Mouse (Mus musculus): ENCODE data around the gene Gdf2.

Gdf2 gene

DNA sequence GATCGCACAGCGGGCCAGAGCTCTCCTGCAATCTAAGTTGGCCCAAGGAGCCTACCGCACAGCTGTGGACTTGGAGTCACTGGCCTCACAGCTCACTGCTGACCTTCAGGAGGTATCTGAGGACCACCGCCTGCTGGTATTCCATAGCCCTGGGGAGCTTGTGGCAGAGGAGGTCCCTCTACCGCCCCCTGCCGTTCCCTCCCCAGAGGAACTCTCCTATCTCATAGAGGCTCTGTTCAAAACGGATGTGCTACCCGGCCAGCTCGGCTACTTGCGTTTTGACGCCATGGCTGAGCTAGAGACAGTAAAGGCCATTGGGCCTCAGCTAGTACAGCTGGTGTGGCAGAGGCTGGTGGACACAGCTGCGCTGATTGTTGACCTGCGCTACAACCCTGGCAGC lies 15.2 kb downstream of the Gdf2 start:
- no peak for DNase-seq (ENCODE audit: low read depth, low spot score)

DNA sequence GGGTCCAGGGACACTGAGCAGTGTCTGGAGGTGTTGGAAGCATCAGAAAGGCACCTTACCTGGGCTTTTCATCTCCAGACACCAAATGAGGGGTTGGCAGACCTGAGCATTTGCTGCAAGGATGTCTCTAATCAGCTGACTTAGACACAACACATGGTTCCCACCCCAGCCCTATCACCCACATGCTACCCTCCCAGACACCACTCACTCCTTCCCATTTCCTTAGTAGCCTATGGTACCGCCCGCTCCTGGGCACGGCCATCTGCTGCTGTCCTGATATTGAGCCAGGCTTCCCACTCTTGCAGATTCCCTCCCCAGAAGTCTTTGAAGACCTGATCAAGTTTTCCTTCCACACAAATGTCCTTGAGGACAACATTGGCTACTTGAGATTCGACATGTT lies 17.3 kb downstream of the Gdf2 start:
- DNase-seq (ENCODE audit: low read depth, low spot score) = no peak

GRCm38 (mm10) chr14:33958841-33959240 lies 18.0 kb downstream of the Gdf2 start:
- DNase-seq (ENCODE audit: low read depth, low spot score) = no peak

GRCm38 (mm10) chr14:33959341-33959740 lies 18.5 kb downstream of the Gdf2 start:
- peak; percentile 9 for DNase-seq (ENCODE audit: low read depth, low spot score)

DNA sequence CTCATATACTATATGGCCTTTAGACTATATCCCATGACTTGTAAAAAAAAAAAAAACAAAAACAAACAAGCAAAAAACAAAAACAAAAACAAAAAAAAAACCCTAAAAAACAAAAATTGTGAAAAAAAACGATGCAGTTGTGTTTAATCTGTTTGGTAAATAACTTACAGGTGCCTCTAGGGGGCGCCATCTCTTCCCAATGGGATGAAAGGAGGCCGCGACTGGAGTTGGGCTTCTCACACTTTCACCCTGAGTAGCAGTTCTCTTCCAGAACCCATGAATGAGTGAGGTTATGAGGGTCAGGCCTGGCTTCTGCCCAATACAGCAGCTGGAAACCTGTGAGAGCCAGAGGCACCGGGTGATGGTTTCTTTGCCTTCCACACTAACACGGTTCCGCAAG lies 24.8 kb downstream of the Gdf2 start:
- DNase-seq (ENCODE audit: low read depth, low spot score) = no peak

DNA sequence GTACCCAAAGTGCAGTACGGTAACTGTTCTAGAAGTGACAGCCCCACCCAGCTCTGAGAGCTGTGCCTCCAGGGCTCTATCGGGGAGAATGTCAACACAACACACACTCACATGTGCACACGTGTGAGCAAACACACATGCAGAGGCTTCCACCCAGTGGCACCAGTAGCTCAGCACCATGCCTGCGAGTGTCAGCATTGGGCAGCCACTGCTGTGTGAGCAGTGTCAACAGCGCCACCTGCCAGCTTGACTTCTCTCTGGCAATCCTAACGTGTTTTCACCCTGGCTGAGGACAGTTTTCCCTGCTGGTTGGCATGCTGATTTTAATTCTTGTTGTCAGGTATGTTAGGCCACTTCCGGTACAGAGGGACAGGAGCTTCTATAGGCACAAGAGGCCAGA lies 31.8 kb downstream of the Gdf2 start:
- DNase-seq (ENCODE audit: low read depth, low spot score) = no peak

- no peak for DNase-seq (ENCODE audit: low read depth, low spot score)
These were observed 33.9 kb downstream of the Gdf2 start for GRCm38 (mm10) chr14:33974752-33975151.

- DNase-seq (ENCODE audit: low read depth, low spot score) = no peak
These were observed 36.9 kb downstream of the Gdf2 start for GRCm38 (mm10) chr14:33977748-33978147.

- DNase-seq (ENCODE audit: low read depth, low spot score) = no peak
These were observed 37.8 kb downstream of the Gdf2 start, which contains the start of gene Zfp488 for GRCm38 (mm10) chr14:33978604-33979059. Gene Zfp488 (minus strand): TSS chr14:33978764.

- no peak for DNase-seq (ENCODE audit: low read depth, low spot score)
These were observed 48.4 kb downstream of the Gdf2 start for GRCm38 (mm10) chr14:33989201-33989600.

GRCm38 (mm10) chr14:33991971-33992370 lies 51.1 kb downstream of the Gdf2 start:
- no peak for DNase-seq (ENCODE audit: low read depth, low spot score)

DNA sequence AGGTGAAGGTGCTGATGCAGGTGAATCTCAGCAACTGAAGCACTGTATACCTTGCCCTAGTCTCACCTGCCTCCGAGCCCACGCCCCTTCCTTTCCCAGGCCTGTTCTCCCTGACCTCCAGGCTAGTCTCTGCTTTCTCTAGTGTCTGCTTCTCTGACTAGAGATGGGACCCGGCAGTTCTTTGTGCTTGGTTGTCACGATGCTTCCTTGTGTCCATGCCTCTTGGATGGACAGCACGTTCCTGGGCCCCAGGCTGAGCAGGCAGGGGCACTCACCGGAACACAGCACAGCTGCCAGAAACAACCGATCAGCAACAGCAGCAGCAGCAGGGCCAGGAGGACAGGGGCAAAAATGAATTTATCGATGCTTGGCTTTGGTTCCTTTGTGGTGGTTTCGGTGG lies 52.2 kb downstream of the Gdf2 start:
- DNase-seq (ENCODE audit: low read depth, low spot score) = no peak

DNA sequence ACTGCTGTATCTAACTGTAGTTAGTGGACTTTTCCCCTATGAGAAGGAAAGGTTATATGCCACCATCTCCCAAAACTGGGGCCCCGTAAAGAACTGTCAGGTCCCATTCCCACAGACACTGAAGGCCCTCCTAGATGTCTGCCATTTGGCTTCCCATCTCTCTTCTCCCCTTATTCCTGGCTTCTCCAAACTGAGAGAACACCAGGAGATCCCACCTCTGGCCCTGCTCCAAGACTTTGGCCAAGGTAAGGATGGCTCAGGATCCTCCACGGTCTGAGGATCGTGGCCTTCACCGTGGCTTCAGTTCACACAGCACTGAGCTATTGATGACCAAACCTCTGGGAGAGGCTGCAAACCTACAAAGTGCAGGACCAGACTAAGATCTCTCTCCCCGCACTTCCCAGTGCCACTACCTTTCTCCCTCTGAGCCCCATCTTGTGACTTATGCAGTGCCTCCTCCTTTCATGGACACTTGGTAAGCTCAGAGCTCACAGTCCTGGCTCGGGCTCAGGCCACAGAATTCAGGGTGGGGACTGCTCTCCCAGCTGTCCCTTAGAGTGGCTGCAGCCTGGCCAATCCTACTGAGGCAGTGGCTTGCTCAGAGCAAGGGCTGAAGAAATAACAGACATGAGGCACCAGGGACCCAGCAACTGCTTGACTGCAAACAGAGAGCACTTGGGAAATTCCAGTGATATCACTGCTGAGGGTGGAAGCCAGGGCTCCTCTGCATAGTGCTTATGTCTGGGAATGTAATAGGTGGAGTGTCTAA lies 52.9 kb downstream of the Gdf2 start:
- no peak for DNase-seq (ENCODE audit: low read depth, low spot score)
